Mouse (Mus musculus) olfactory bulb, adult 2 months (tissue): ENCODE results near the gene Gm20481. TPM values are rescaled to one million over a fixed set of nuclear protein-coding genes. Genes with fewer than 3 reads are reported as not detected.
"Not testable (repeated sequence)": the region's sequence is repeated elsewhere in the genome, so short reads cannot be mapped to it uniquely, and the experiment has no call there.

Experiments
- H3K27ac ChIP-seq: fragments of 200-500 bp; 2 replicates; pipeline ENCODE4 v1.5.1; 2012; ENCODE audit warnings: low read depth, low read length; ENCODE audit not compliant: insufficient read depth
- H3K4me1 ChIP-seq: fragments of 200-500 bp; 2 replicates; pipeline ENCODE4 v1.6.1; 2012; ENCODE audit warnings: low read length; ENCODE audit not compliant: control insufficient read depth, insufficient read depth
- H3K4me3 ChIP-seq: fragments of 200-500 bp; 2 replicates; pipeline ENCODE4 v1.5.1; 2012; ENCODE audit warnings: mild to moderate bottlenecking, low read depth, low read length, moderate library complexity; ENCODE audit not compliant: insufficient read depth
- CTCF ChIP-seq: fragments of 200-500 bp; IDR thresholded peaks from 2 replicates; pipeline ENCODE4 v1.5.1; 2012; ENCODE audit warnings: low read depth, mild to moderate bottlenecking, low read length, moderate library complexity; ENCODE audit not compliant: insufficient read depth
- POLR2A ChIP-seq: fragments of 200-500 bp; IDR thresholded peaks from 2 replicates; pipeline ENCODE4 v1.6.1; 2012; ENCODE audit warnings: mild to moderate bottlenecking, low read depth, low read length, moderate library complexity; ENCODE audit not compliant: insufficient read depth
- WGBS: fragments of 180-500 bp; shearing (Covaris S2); methylation state at CpG from one replicate; pipeline ENCODE4 v1.1.7; 2018; 5-methylcytosine and 5-hydroxymethylcytosine counted together
- polyA plus RNA-seq: library from polyadenylated mRNA; stranded (reverse); fragments of >200 nt; gene quantifications from 2 replicates; pipeline ENCODE4 v1.2.4, GENCODE M21; 2012; ENCODE audit warnings: low replicate concordance; ENCODE audit not compliant: missing spikeins, insufficient read depth, insufficient read length

Gene Gm20481
- not detected in 2 replicates for polyA plus RNA-seq

GRCm38 (mm10) chr17:34969822-34970221 is at the start of gene Gm20481:
TSS of gene Gm20481 (plus strand) at chr17:34969912.
- not testable (repeated sequence) for H3K4me1 ChIP-seq, H3K27ac ChIP-seq, H3K4me3 ChIP-seq
- 68% methylated on average over 9 of the region's 11 CpGs for WGBS

GRCm38 (mm10) chr17:34922939-34923338 is 46.8 kb upstream of the Gm20481 start:
- Histone ChIP-seq H3K27ac (no peak overlapping the region), H3K4me3 (no peak overlapping the region), H3K4me1 (no peaks in the 10 kb centered on the region)
- WGBS: 54% methylated on average over 6 of the region's 6 CpGs
- TF ChIP-seq CTCF: no peak
- no peak for TF ChIP-seq POLR2A

GRCm38 (mm10) chr17:34924258-34924657 is 45.5 kb upstream of the Gm20481 start:
- Histone ChIP-seq H3K4me1 (no peaks in the 10 kb centered on the region), H3K27ac (no peak overlapping the region), H3K4me3 (no peak overlapping the region)
- TF ChIP-seq POLR2A (no peak), CTCF (no peak)
- whole genome bisulfite sequencing: 62% methylated on average over 5 of the region's 5 CpGs

GRCm38 (mm10) chr17:34927306-34928019 is 42.2 kb upstream of the Gm20481 start:
- 86% methylated on average over 18 of the region's 18 CpGs for WGBS
- peaks cover 5% of the 10 kb centered on the region for H3K4me1 ChIP-seq
- no peak for TF ChIP-seq CTCF
- no peak for TF ChIP-seq POLR2A
- no peak overlapping the region for H3K4me3 ChIP-seq
- H3K27ac ChIP-seq: no peak overlapping the region

GRCm38 (mm10) chr17:34928841-34929240 is 40.9 kb upstream of the Gm20481 start:
- Histone ChIP-seq H3K4me3 (no peak overlapping the region), H3K4me1 (peaks cover 7% of the 10 kb centered on the region), H3K27ac (no peak overlapping the region)
- 72% methylated on average over 4 of the region's 4 CpGs for WGBS
- TF ChIP-seq POLR2A: no peak
- no peak for TF ChIP-seq CTCF

- peak within 1 kb of the TSS; percentile 67; the same call in 1 of the 2 replicates for H3K27ac ChIP-seq
- H3K4me1 ChIP-seq: peaks cover 10% of the 10 kb centered on the region
- H3K4me3 ChIP-seq: peak within 1 kb of the TSS; percentile 97
- under 1% methylated on average over 38 of the region's 38 CpGs for WGBS
- TF ChIP-seq CTCF: no peak
- TF ChIP-seq POLR2A: peak; percentile 43; the same call in 1 of the 2 replicates
Observed at GRCm38 (mm10) chr17:34931061-34931734, 38.5 kb upstream of the Gm20481 start, which contains the start of gene Neu1. TSS of gene Neu1 (plus strand) at chr17:34931253.

- no peak for TF ChIP-seq CTCF
- no peak for TF ChIP-seq POLR2A
- peak overlapping the region; percentile 97 for H3K4me3 ChIP-seq
- 0 out of 2 replicates have a peak overlapping the region, but pooled peaks have one; percentile 67 for H3K27ac ChIP-seq
- H3K4me1 ChIP-seq: peaks cover 10% of the 10 kb centered on the region
- WGBS: 4% methylated on average over 14 of the region's 14 CpGs
Observed at GRCm38 (mm10) chr17:34931735-34932098, 38.0 kb upstream of the Gm20481 start.

- TF ChIP-seq POLR2A (no peak), CTCF (no peak)
- WGBS: 76% methylated on average over 8 of the region's 8 CpGs
- Histone ChIP-seq H3K4me1 (peaks cover 10% of the 10 kb centered on the region), H3K4me3 (peak overlapping the region; percentile 97), H3K27ac (no peak overlapping the region)
Observed at GRCm38 (mm10) chr17:34932287-34932686, 37.4 kb upstream of the Gm20481 start.

- 83% methylated on average over 24 of the region's 24 CpGs for WGBS
- Histone ChIP-seq H3K4me3 (no peak overlapping the region), H3K4me1 (peaks cover 10% of the 10 kb centered on the region), H3K27ac (no peak overlapping the region)
- no peak for TF ChIP-seq POLR2A
- no peak for TF ChIP-seq CTCF
Observed at GRCm38 (mm10) chr17:34934031-34934430, 35.7 kb upstream of the Gm20481 start.
